Comparison of ENCODE assay signal across 16 mouse cellular contexts in the genomic region with DNA sequence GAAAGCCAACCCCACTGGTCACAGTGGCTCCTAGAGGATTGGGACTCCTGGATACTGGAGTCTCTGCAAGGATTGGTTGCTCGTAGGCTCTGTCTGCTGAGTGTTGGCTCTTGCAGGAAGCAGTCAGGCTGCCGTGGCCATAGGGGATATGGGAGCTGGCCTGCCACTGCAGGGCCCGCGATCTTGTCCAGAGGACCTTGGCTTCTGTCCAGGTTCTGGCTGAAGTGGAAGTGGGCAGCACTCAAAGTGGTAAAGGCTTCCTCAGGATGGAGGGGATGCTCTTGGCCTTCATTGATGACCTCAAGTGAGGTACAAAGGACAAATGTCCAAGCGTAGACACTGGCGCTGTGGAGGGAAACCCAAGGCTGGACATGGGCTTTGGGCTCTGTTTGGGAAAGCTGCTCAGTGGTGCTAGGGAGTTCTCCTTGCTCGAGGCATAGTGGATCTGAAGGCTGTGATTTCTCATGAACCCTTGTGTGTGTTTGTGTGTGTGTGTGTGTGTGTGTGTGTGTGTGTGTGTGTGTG. TPM values are rescaled to one million over a fixed set of nuclear protein-coding genes. Genes with fewer than 3 reads are reported as not detected.
A peak's percentile ranks its signal among the peaks of the same experiment; 100 is the strongest.
DNase-seq lines count a peak whose midpoint lies in the region; ATAC-seq and TF ChIP-seq lines count a peak whose summit lies in the region.
"Had no signal": no experiment of that assay in that cellular context is flagged by ENCODE, and none has a peak within 500 bp of the region (broad histone marks: within the 10 kb centered on the region; RNA-seq: fewer than 3 reads in every experiment).

No protein-coding gene starts in this region.

- TF ChIP-seq POLR2A in heart, adult 2 months (IDR thresholded peaks at IDR 0.05; ENCODE audit: insufficient read depth, low read depth, low read length): no peak
- no peak for TF ChIP-seq POLR2A in lung, adult 2 months (IDR thresholded peaks at IDR 0.05; ENCODE audit: borderline replicate concordance, extremely low read depth, low read depth, low read length)

- peak; percentile 21; the same call in 1 of the 2 replicates for ATAC-seq in heart, embryonic 13.5 days (ENCODE audit: extremely low read depth, insufficient number of reproducible peaks, low FRiP score, low TSS enrichment)
- ATAC-seq in lung, embryonic 14.5 days (ENCODE audit: insufficient read depth): no peak
- ATAC-seq: forebrain, embryonic 14.5 days had no signal

- H3K27me3 ChIP-seq in heart, embryonic 13.5 days (replicated peaks): no peaks in the 10 kb centered on the region; the same call in 1 of the 2 replicates
- no peaks in the 10 kb centered on the region for H3K27me3 ChIP-seq in heart, adult 2 months (ENCODE audit: control insufficient read depth, insufficient read depth, low read length)
- H3K27me3 ChIP-seq in lung, embryonic 14.5 days (ENCODE audit: insufficient read depth, low read length): no peaks in the 10 kb centered on the region
- H3K27me3 ChIP-seq: hindbrain, embryonic 13.5 days had no signal

- 47% methylated on average over 7 of the region's 7 CpGs for WGBS in heart, embryonic 13.5 days
- 38% methylated on average over 7 of the region's 7 CpGs for WGBS in heart, adult 2 months
- 56% methylated on average over 7 of the region's 7 CpGs for WGBS in lung, embryonic 14.5 days
- 34% methylated on average over 7 of the region's 7 CpGs for WGBS in lung, adult 2 months

- no peak overlapping the region for H3K4me2 ChIP-seq in heart, embryonic 13.5 days
- H3K4me2 ChIP-seq in lung, embryonic 14.5 days: no peak overlapping the region
- H3K4me2 ChIP-seq: hindbrain, embryonic 13.5 days had no signal

- no peak for DNase-seq in heart, adult 2 months
- peak; percentile 56 for DNase-seq in lung, embryonic 14.5 days
- no peak for DNase-seq in lung, adult 2 months
- DNase-seq in cerebellum, postnatal 10 days: peak; percentile 70 to 72
- peak; percentile 19 for DNase-seq in naive thymus-derived CD4-positive, alpha-beta T cell, adult 2 months (ENCODE audit: low read depth)
- no peak for DNase-seq in frontal cortex, postnatal 25 days (ENCODE audit: low spot score in 2 of 2)
- DNase-seq: gastrocnemius, postnatal 10 days; kidney, adult 2 months; right cerebral cortex, postnatal 25 days; thymus, postnatal 14 days had no signal

- no peak overlapping the region for H3K4me3 ChIP-seq in heart, embryonic 13.5 days
- no peak overlapping the region for H3K4me3 ChIP-seq in heart, adult 2 months
- no peak overlapping the region for H3K4me3 ChIP-seq in lung, embryonic 14.5 days (ENCODE audit: low read depth, low read length)
- H3K4me3 ChIP-seq in lung, adult 2 months (replicated peaks; ENCODE audit: extremely low read depth, low read depth, low read length): no peak overlapping the region
- H3K4me3 ChIP-seq: hindbrain, embryonic 13.5 days had no signal

- TF ChIP-seq EP300 in heart, adult 2 months (IDR thresholded peaks at IDR 0.05; ENCODE audit: insufficient read depth, low read depth, low read length): no peak

- intact Hi-C loops in heart, adult 2 months (cut with DNase I): loop anchor here (5.0 kb wide), 1 partner anchor 164 kb away; a partner anchor contains a TSS

- peak overlapping the region; percentile 28; the same call in 1 of the 2 replicates for H3K9ac ChIP-seq in heart, embryonic 13.5 days
- H3K9ac ChIP-seq in heart, adult 2 months (ENCODE audit: low read depth, low read length): no peak overlapping the region
- no peak overlapping the region for H3K9ac ChIP-seq in lung, embryonic 14.5 days
- H3K9ac ChIP-seq: hindbrain, embryonic 13.5 days had no signal

- no peaks in the 10 kb centered on the region for H3K9me3 ChIP-seq in heart, embryonic 13.5 days
- no peaks in the 10 kb centered on the region for H3K9me3 ChIP-seq in lung, embryonic 14.5 days (ENCODE audit: low read depth, low read length)
- H3K9me3 ChIP-seq: hindbrain, embryonic 13.5 days had no signal

- H3K79me2 ChIP-seq in heart, adult 2 months (replicated peaks; ENCODE audit: control insufficient read depth, insufficient read depth, low read length): no peaks in the 10 kb centered on the region

- H3K27ac ChIP-seq in heart, embryonic 13.5 days (replicated peaks): no peak overlapping the region
- no peak overlapping the region for H3K27ac ChIP-seq in heart, adult 2 months
- H3K27ac ChIP-seq in lung, embryonic 14.5 days (ENCODE audit: low read depth): no peak overlapping the region
- H3K27ac ChIP-seq: hindbrain, embryonic 13.5 days had no signal

- TF ChIP-seq CTCF in heart, adult 2 months (IDR thresholded peaks at IDR 0.05): no peak
- no peak for TF ChIP-seq CTCF in lung, embryonic 14.5 days (IDR thresholded peaks at IDR 0.05; ENCODE audit: low read depth)
- no peak for TF ChIP-seq CTCF in lung, adult 2 months (IDR thresholded peaks at IDR 0.05; ENCODE audit: insufficient read depth, low read length)

- H3K4me1 ChIP-seq in heart, embryonic 13.5 days: peaks cover 34% of the 10 kb centered on the region
- H3K4me1 ChIP-seq in heart, adult 2 months (ENCODE audit: control insufficient read depth, insufficient read depth, low read length): peaks cover 3% of the 10 kb centered on the region; the same call in 1 of the 2 replicates
- H3K4me1 ChIP-seq in lung, embryonic 14.5 days (ENCODE audit: insufficient read depth): peaks cover 9% of the 10 kb centered on the region
- H3K4me1 ChIP-seq in lung, adult 2 months (ENCODE audit: control insufficient read depth, insufficient read depth, low read length): no peaks in the 10 kb centered on the region; the same call in 1 of the 2 replicates

- peaks cover 12% of the 10 kb centered on the region for H3K36me3 ChIP-seq in heart, embryonic 13.5 days
- H3K36me3 ChIP-seq in heart, adult 2 months (ENCODE audit: control insufficient read depth, insufficient read depth, low read length): no peaks in the 10 kb centered on the region
- H3K36me3 ChIP-seq in lung, embryonic 14.5 days (ENCODE audit: insufficient read depth): peaks cover 9% of the 10 kb centered on the region; the same call in 1 of the 2 replicates

RNA-seq across cellular contexts. Expression of a gene that starts 20.5 kb away (rescaled TPM):
- polyA plus RNA-seq in heart, embryonic 13.5 days (2015; fragmentation: Nextera tagmentation; extraction: Ambion mirVana): 0.71 TPM in 2 replicates
- total RNA-seq in heart, adult 2 months (2021): under 1 TPM; 0.11 to 0.26 TPM
- 0.35 and 0.80 TPM in 2 replicates for polyA plus RNA-seq in heart, adult 2 months (2012; rRNA removed)
- polyA plus RNA-seq in lung, embryonic 14.5 days (2014; fragmentation: Nextera tagmentation; extraction: Ambion mirVana): 0.39 and 0.63 TPM in 2 replicates
- 2.4 and 4.4 TPM in 2 replicates for polyA plus RNA-seq in lung, adult 2 months (2012; rRNA removed)

RNA-seq across cellular contexts. Expression of a gene that starts 29.8 kb away (rescaled TPM):
- polyA plus RNA-seq in heart, embryonic 13.5 days (2015; fragmentation: Nextera tagmentation; extraction: Ambion mirVana): 28.4 and 30.3 TPM in 2 replicates
- 10 to 100 TPM; 18.6 to 20.7 TPM for total RNA-seq in heart, adult 2 months (2021)
- polyA plus RNA-seq in heart, adult 2 months (2012; rRNA removed): 23.7 and 24.6 TPM in 2 replicates
- 30.3 and 33.1 TPM in 2 replicates for polyA plus RNA-seq in lung, embryonic 14.5 days (2014; fragmentation: Nextera tagmentation; extraction: Ambion mirVana)
- polyA plus RNA-seq in lung, adult 2 months (2012; rRNA removed): 33.0 and 39.3 TPM in 2 replicates

RNA-seq across cellular contexts. Expression of a gene that starts 40.4 kb away (rescaled TPM):
- not detected in 2 replicates for polyA plus RNA-seq in heart, embryonic 13.5 days (2015; fragmentation: Nextera tagmentation; extraction: Ambion mirVana)
- total RNA-seq in heart, adult 2 months (2021): not detected
- not detected in 2 replicates for polyA plus RNA-seq in heart, adult 2 months (2012; rRNA removed)
- not detected in 2 replicates for polyA plus RNA-seq in lung, embryonic 14.5 days (2014; fragmentation: Nextera tagmentation; extraction: Ambion mirVana)
- not detected in 2 replicates for polyA plus RNA-seq in lung, adult 2 months (2012; rRNA removed)
- total RNA-seq: gastrocnemius, postnatal 10 days; left cerebral cortex, adult 8-10 months; liver, adult 2 months; neutrophil, adult 5-6 weeks had no signal
- polyA plus RNA-seq: forebrain, embryonic 14.5 days; hindbrain, embryonic 13.5 days; liver, adult 2 months had no signal

Comparison
In these comparisons a context has a peak if more than half of its experiments do, and no peak if none do; other contexts are left out.
1. DNase-seq: peak in lung, embryonic 14.5 days (single experiment), cerebellum, postnatal 10 days (2 of 2) and naive thymus-derived CD4-positive, alpha-beta T cell, adult 2 months (single experiment); none in heart, adult 2 months (0 of 2), lung, adult 2 months (single experiment) and frontal cortex, postnatal 25 days (0 of 2).